27 mouse cellular contexts compared by ENCODE assay signal in the genomic region with DNA sequence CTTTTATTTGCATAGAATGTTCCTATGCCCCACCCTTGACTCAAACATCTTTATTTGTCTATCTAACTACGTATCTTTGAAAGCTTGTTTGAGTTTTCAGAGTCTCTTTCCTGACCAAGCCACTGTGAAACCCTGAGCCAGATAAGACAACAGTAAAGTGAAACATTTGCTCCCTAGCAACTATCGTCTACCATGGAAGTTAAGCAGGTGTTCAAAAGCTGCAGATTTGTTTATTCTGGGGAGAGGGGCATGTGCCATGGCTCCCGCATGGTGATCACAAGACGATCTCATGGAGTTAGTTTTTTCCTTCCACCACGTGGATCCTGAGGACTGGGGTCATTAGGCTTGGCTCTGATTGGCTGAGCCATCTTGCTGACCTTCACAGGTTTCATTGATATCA. TPM values are rescaled to one million over a fixed set of nuclear protein-coding genes. Genes with fewer than 3 reads are reported as not detected.
A peak's percentile ranks its signal among the peaks of the same experiment; 100 is the strongest.
DNase-seq lines count a peak whose midpoint lies in the region; ATAC-seq and TF ChIP-seq lines count a peak whose summit lies in the region.
"Had no signal": no experiment of that assay in that cellular context is flagged by ENCODE, and none has a peak within 500 bp of the region (broad histone marks: within the 10 kb centered on the region; RNA-seq: fewer than 3 reads in every experiment).

No protein-coding gene starts in this region.

- no peak overlapping the region for H3K4me2 ChIP-seq in stomach, embryonic 14.5 days (replicated peaks; ENCODE audit: low read depth, low read length)
- no peak overlapping the region for H3K4me2 ChIP-seq in stomach, postnatal 0 days (replicated peaks; ENCODE audit: low read depth)
- H3K4me2 ChIP-seq in intestine, embryonic 16.5 days (ENCODE audit: low read depth, low read length), result no peak overlapping the region
- H3K4me2 ChIP-seq in stomach, embryonic 16.5 days (ENCODE audit: low read depth, low read length), result peak overlapping the region; percentile 6; the same call in 1 of the 2 replicates
- no peak overlapping the region for H3K4me2 ChIP-seq in forebrain, embryonic 15.5 days (replicated peaks)
- H3K4me2 ChIP-seq: embryonic facial prominence, embryonic 13.5 days; embryonic facial prominence, embryonic 15.5 days; forebrain, embryonic 12.5 days had no signal

- no peak overlapping the region for H3K27ac ChIP-seq in stomach, embryonic 14.5 days (ENCODE audit: low read length)
- H3K27ac ChIP-seq in stomach, postnatal 0 days (replicated peaks), result no peak overlapping the region
- H3K27ac ChIP-seq in intestine, embryonic 16.5 days (ENCODE audit: low read length), result no peak overlapping the region
- H3K27ac ChIP-seq in stomach, embryonic 16.5 days (ENCODE audit: low read length), result no peak overlapping the region
- H3K27ac ChIP-seq in forebrain, embryonic 15.5 days (replicated peaks), result no peak overlapping the region
- H3K27ac ChIP-seq: embryonic facial prominence, embryonic 13.5 days; embryonic facial prominence, embryonic 15.5 days; forebrain, embryonic 10.5 days; forebrain, embryonic 12.5 days had no signal

- no peak for DNase-seq in stomach, postnatal 0 days (ENCODE audit: low spot score)
- DNase-seq in layer of hippocampus, postnatal 14 days (ENCODE audit: low spot score in 2 of 2), result no peak
- DNase-seq: adrenal gland, adult 2 months; adrenal gland, postnatal 14 days; adrenal gland, postnatal 36 days; cerebellum, adult 11-12 months; cerebellum, adult 8-10 months; cerebellum, adult 9-11 months; cerebellum, postnatal 14 days; cerebellum, postnatal 36 days; embryo, embryonic 11 days; forebrain, postnatal 0 days had no signal

- no peak overlapping the region for H3K4me3 ChIP-seq in stomach, embryonic 14.5 days (ENCODE audit: low read depth, low read length)
- no peak overlapping the region for H3K4me3 ChIP-seq in stomach, postnatal 0 days (ENCODE audit: low read depth, low read length)
- no peak overlapping the region for H3K4me3 ChIP-seq in intestine, embryonic 16.5 days (ENCODE audit: low read length)
- no peak overlapping the region for H3K4me3 ChIP-seq in stomach, embryonic 16.5 days (replicated peaks; ENCODE audit: low read length)
- H3K4me3 ChIP-seq in forebrain, embryonic 15.5 days, result no peak overlapping the region
- H3K4me3 ChIP-seq: embryonic facial prominence, embryonic 13.5 days; embryonic facial prominence, embryonic 15.5 days; erythroblast, embryonic 14.5 days; forebrain, embryonic 10.5 days; forebrain, embryonic 12.5 days had no signal

- peak; percentile 83 for ATAC-seq in stomach, embryonic 14.5 days (ENCODE audit: insufficient number of reproducible peaks, insufficient read depth, low FRiP score, low read depth)
- ATAC-seq in stomach, postnatal 0 days (ENCODE audit: low FRiP score, low TSS enrichment), result no peak
- ATAC-seq in intestine, embryonic 16.5 days, result peak; percentile 46; the same call in 1 of the 2 replicates
- peak; percentile 64; the same call in 1 of the 2 replicates for ATAC-seq in stomach, embryonic 16.5 days (ENCODE audit: insufficient read depth, low FRiP score)
- no peak for ATAC-seq in forebrain, embryonic 15.5 days (replicated peaks)
- ATAC-seq: forebrain, embryonic 14.5 days; forebrain, postnatal 0 days had no signal

- TF ChIP-seq CTCF in stomach, postnatal 0 days (IDR thresholded peaks at IDR 0.05; ENCODE audit: low read depth), result no peak

- no peaks in the 10 kb centered on the region for H3K27me3 ChIP-seq in stomach, embryonic 14.5 days (ENCODE audit: control insufficient read depth, insufficient read depth, low read length)
- H3K27me3 ChIP-seq in stomach, postnatal 0 days (ENCODE audit: control insufficient read depth, insufficient read depth, low read length), result no peaks in the 10 kb centered on the region
- no peaks in the 10 kb centered on the region for H3K27me3 ChIP-seq in intestine, embryonic 16.5 days (replicated peaks; ENCODE audit: control insufficient read depth, insufficient read depth, low read length)
- H3K27me3 ChIP-seq in stomach, embryonic 16.5 days (ENCODE audit: control insufficient read depth, insufficient read depth, low read length), result no peaks in the 10 kb centered on the region
- H3K27me3 ChIP-seq in forebrain, embryonic 15.5 days, result no peaks in the 10 kb centered on the region
- H3K27me3 ChIP-seq: embryonic facial prominence, embryonic 13.5 days; embryonic facial prominence, embryonic 15.5 days; forebrain, embryonic 12.5 days had no signal

- no peaks in the 10 kb centered on the region for H3K9me3 ChIP-seq in stomach, embryonic 14.5 days (ENCODE audit: control insufficient read depth, low read depth, low read length)
- no peaks in the 10 kb centered on the region for H3K9me3 ChIP-seq in stomach, postnatal 0 days (ENCODE audit: control insufficient read depth, low read length)
- no peaks in the 10 kb centered on the region for H3K9me3 ChIP-seq in intestine, embryonic 16.5 days (ENCODE audit: control insufficient read depth, low read length)
- no peaks in the 10 kb centered on the region for H3K9me3 ChIP-seq in stomach, embryonic 16.5 days (replicated peaks; ENCODE audit: control insufficient read depth, low read length)
- no peaks in the 10 kb centered on the region for H3K9me3 ChIP-seq in forebrain, embryonic 15.5 days
- H3K9me3 ChIP-seq: embryonic facial prominence, embryonic 13.5 days; embryonic facial prominence, embryonic 15.5 days; forebrain, embryonic 10.5 days; forebrain, embryonic 12.5 days had no signal

- H3K9ac ChIP-seq in stomach, embryonic 14.5 days (replicated peaks; ENCODE audit: low read depth, low read length), result no peak overlapping the region
- no peak overlapping the region for H3K9ac ChIP-seq in stomach, postnatal 0 days (ENCODE audit: low read length)
- no peak overlapping the region for H3K9ac ChIP-seq in intestine, embryonic 16.5 days (ENCODE audit: low read depth, low read length)
- no peak overlapping the region for H3K9ac ChIP-seq in stomach, embryonic 16.5 days (ENCODE audit: low read length)
- no peak overlapping the region for H3K9ac ChIP-seq in forebrain, embryonic 15.5 days (replicated peaks)
- H3K9ac ChIP-seq: embryonic facial prominence, embryonic 13.5 days; embryonic facial prominence, embryonic 15.5 days; forebrain, embryonic 12.5 days; forebrain, postnatal 0 days had no signal

- no peak for TF ChIP-seq EP300 in stomach, postnatal 0 days (optimal IDR thresholded peaks at IDR 0.05)

- H3K4me1 ChIP-seq in stomach, embryonic 14.5 days (ENCODE audit: control insufficient read depth, insufficient read depth, low read length), result no peaks in the 10 kb centered on the region
- no peaks in the 10 kb centered on the region for H3K4me1 ChIP-seq in stomach, postnatal 0 days (replicated peaks; ENCODE audit: control insufficient read depth, insufficient read depth)
- H3K4me1 ChIP-seq in intestine, embryonic 16.5 days (ENCODE audit: control insufficient read depth, insufficient read depth, low read length), result no peaks in the 10 kb centered on the region
- H3K4me1 ChIP-seq in stomach, embryonic 16.5 days (ENCODE audit: control insufficient read depth, insufficient read depth, low read length), result no peaks in the 10 kb centered on the region
- 0 out of 2 replicates have a peak, but pooled peaks cover 5% of the 10 kb centered on the region for H3K4me1 ChIP-seq in forebrain, embryonic 15.5 days
- H3K4me1 ChIP-seq: embryonic facial prominence, embryonic 13.5 days; embryonic facial prominence, embryonic 15.5 days; forebrain, embryonic 12.5 days had no signal

- no peaks in the 10 kb centered on the region for H3K36me3 ChIP-seq in stomach, embryonic 14.5 days (ENCODE audit: control insufficient read depth, insufficient read depth, low read length)
- H3K36me3 ChIP-seq in stomach, postnatal 0 days (ENCODE audit: control insufficient read depth, insufficient read depth, low read length), result no peaks in the 10 kb centered on the region
- no peaks in the 10 kb centered on the region for H3K36me3 ChIP-seq in intestine, embryonic 16.5 days (ENCODE audit: control insufficient read depth, insufficient read depth, low read length)
- no peaks in the 10 kb centered on the region for H3K36me3 ChIP-seq in stomach, embryonic 16.5 days (ENCODE audit: control insufficient read depth, insufficient read depth, low read length)
- H3K36me3 ChIP-seq in forebrain, embryonic 15.5 days, result no peaks in the 10 kb centered on the region
- H3K36me3 ChIP-seq: embryonic facial prominence, embryonic 13.5 days; embryonic facial prominence, embryonic 15.5 days; forebrain, embryonic 10.5 days; forebrain, embryonic 12.5 days had no signal

- WGBS in stomach, embryonic 14.5 days, result 31% methylated on average over 5 of the region's 5 CpGs
- 31% methylated on average over 5 of the region's 5 CpGs for WGBS in stomach, postnatal 0 days
- WGBS in intestine, embryonic 16.5 days, result 34% methylated on average over 5 of the region's 5 CpGs
- WGBS in stomach, embryonic 16.5 days, result 24% methylated on average over 5 of the region's 5 CpGs
- WGBS in forebrain, embryonic 15.5 days, result 78% methylated on average over 5 of the region's 5 CpGs

RNA-seq across cellular contexts. Expression of a gene that starts 55.5 kb away (rescaled TPM):
- 0.54 TPM in 1 of 2 replicates, not detected in the other for polyA plus RNA-seq in stomach, embryonic 14.5 days (2014; fragmentation: Nextera tagmentation; extraction: Ambion mirVana)
- polyA plus RNA-seq in stomach, postnatal 0 days (2015; fragmentation: Nextera tagmentation; extraction: Ambion mirVana), result 0.35 and 0.55 TPM in 2 replicates
- not detected in 2 replicates for polyA plus RNA-seq in intestine, embryonic 16.5 days (2015; fragmentation: Nextera tagmentation; extraction: Ambion mirVana)
- 0.36 and 0.44 TPM in 2 replicates for polyA plus RNA-seq in stomach, embryonic 16.5 days (2015; fragmentation: Nextera tagmentation; extraction: Ambion mirVana)
- polyA plus RNA-seq in forebrain, embryonic 15.5 days (2015; fragmentation: Nextera tagmentation; extraction: Ambion mirVana), result not detected in 2 replicates
- total RNA-seq in layer of hippocampus, postnatal 14 days (2021), result not detected
- total RNA-seq: adrenal gland, adult 2 months; adrenal gland, postnatal 14 days; adrenal gland, postnatal 36 days; common myeloid progenitor, adult 5-6 weeks; ES-E14; forebrain, postnatal 0 days; MEL had no signal
- polyA plus RNA-seq: adrenal gland, adult 2 months; C2C12; embryonic facial prominence, embryonic 11.5 days; erythroblast, embryonic 14.5 days; forebrain, embryonic 10.5 days; forebrain, embryonic 12.5 days; forebrain, embryonic 14.5 days; forebrain, postnatal 0 days had no signal

RNA-seq across cellular contexts. Expression of a gene that starts 58.6 kb away (rescaled TPM):
- polyA plus RNA-seq in stomach, embryonic 14.5 days (2014; fragmentation: Nextera tagmentation; extraction: Ambion mirVana), result 2.4 and 2.6 TPM in 2 replicates
- 2.1 and 2.3 TPM in 2 replicates for polyA plus RNA-seq in stomach, postnatal 0 days (2015; fragmentation: Nextera tagmentation; extraction: Ambion mirVana)
- polyA plus RNA-seq in intestine, embryonic 16.5 days (2015; fragmentation: Nextera tagmentation; extraction: Ambion mirVana), result 2.5 and 2.7 TPM in 2 replicates
- polyA plus RNA-seq in stomach, embryonic 16.5 days (2015; fragmentation: Nextera tagmentation; extraction: Ambion mirVana), result 4.7 and 6.3 TPM in 2 replicates
- 0.13 and 0.23 TPM in 2 replicates for polyA plus RNA-seq in forebrain, embryonic 15.5 days (2015; fragmentation: Nextera tagmentation; extraction: Ambion mirVana)
- 1 to 10 TPM; 2.3 to 2.6 TPM for total RNA-seq in layer of hippocampus, postnatal 14 days (2021)
- total RNA-seq: common myeloid progenitor, adult 5-6 weeks; ES-E14; MEL had no signal
- polyA plus RNA-seq: adrenal gland, adult 2 months; forebrain, embryonic 10.5 days had no signal

Comparison
In these comparisons a context has a peak if more than half of its experiments do, and no peak if none do; other contexts are left out.
1. ATAC-seq: peak in stomach, embryonic 14.5 days (single experiment), intestine, embryonic 16.5 days (single experiment) and stomach, embryonic 16.5 days (single experiment); none in stomach, postnatal 0 days (single experiment) and forebrain, embryonic 15.5 days (single experiment).